Mouse (Mus musculus) liver, postnatal 0 days (tissue): ENCODE results near the gene Vps53.

Experiments
- CTCF ChIP-seq: sonication (generic); IDR thresholded peaks from 2 replicates; pipeline ENCODE4 v1.5.1; 2016; ENCODE audit warnings: antibody characterized with exemption, low read depth
- EP300 ChIP-seq: IDR thresholded peaks from 2 replicates; pipeline ENCODE4 v1.6.1; 2016; ENCODE audit warnings: antibody characterized with exemption, low read depth, mild to moderate bottlenecking

GRCm38 (mm10) chr11:76196275-76196976 is 17.0 kb upstream of the Vps53 start:
- TF ChIP-seq CTCF (no peak), EP300 (no peak)
